Mouse (Mus musculus) spleen, adult 18-20 months (tissue): ENCODE results near the gene Wrap73.
A peak's percentile ranks its signal among the peaks of the same experiment; 100 is the strongest.

Source experiments
- DNase-seq, 2 experiments: peaks; one replicate each; pipeline ENCODE4 v3.0.0; 2022; ENCODE audit warnings: mixed read lengths in 2 of 2

Wrap73 gene

DNA sequence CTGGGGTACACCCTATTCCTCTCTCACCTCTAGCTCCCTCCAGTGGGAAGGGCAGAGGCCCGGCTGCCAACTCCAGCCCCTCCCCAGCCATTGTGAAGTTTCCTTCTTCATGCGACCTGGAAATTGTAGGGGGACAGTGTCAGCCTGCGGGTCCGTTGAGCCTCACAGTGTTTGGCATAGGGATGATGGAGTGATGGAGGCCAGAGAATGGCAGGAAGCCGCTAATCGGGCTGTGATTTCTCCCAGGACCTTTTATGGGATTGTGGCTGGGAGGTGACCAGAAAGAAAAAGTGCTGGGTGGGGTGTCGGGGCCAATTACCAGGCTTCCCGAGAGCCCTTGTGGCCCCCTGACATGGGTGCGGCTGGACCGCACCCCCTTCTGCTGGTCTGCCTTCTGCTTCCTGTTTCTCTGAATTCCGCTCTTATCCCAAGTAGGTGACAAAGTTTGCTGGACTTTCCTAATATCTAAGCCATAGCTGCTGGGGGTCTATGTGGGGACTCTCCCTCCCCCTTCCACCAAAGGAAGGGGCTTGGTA lies 43.9 kb downstream of the Wrap73 start:
- no peak for DNase-seq

- no peak for DNase-seq
Measured at GRCm38 (mm10) chr4:154188948-154189347, 46.8 kb downstream of the Wrap73 start.

GRCm38 (mm10) chr4:154197961-154198360 lies 55.8 kb downstream of the Wrap73 start:
- DNase-seq: no peak

- no peak for DNase-seq
Measured at GRCm38 (mm10) chr4:154198377-154198961, 56.3 kb downstream of the Wrap73 start.

DNA sequence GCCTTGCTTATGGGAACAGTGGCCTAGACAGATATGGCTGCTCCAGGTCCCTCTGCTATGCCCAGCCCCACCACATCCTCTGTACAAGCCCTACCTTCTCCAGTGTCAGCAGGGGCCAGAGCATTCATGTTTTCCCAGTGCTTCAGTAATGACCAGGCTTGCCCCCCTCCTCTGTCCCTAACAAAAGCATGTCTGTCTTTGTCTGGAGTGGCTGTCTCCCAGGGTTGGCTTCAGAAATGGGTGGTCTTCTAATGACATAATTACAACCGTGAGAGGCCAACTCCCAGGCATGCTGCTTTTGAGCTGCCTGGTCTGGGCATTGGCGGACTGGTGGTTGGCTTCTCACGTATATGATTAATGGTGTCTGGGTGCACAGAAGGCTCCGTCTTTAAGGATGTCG lies 59.3 kb downstream of the Wrap73 start:
- no peak for DNase-seq

DNA sequence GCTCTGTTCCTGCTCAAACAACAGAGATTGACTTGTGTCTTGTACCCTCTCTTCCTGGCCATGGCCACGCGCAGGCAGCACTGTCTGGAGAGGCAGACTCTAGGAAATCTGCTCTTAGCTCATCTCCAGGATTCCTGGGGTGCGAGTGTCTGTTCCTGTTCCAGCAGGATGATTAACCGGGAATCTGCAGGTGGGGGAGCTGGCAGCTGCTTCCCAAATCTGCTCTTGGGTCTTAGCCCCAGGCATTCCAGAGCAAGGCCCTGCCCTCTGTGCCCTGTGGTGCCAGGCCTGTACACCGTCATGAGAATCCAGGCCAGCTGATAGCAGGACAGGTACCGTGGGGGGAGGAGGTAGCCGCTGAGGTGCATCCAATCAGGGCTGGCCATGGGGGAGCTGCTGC lies 62.4 kb downstream of the Wrap73 start:
- DNase-seq: no peak

- DNase-seq: no peak
Measured at GRCm38 (mm10) chr4:154205392-154205791, 63.2 kb downstream of the Wrap73 start.

- DNase-seq: peak in 1 of 2 experiments; percentile 51
Measured at GRCm38 (mm10) chr4:154207261-154207660, 65.1 kb downstream of the Wrap73 start.

GRCm38 (mm10) chr4:154209054-154209453 lies 66.9 kb downstream of the Wrap73 start:
- DNase-seq: no peak

GRCm38 (mm10) chr4:154209825-154210224 lies 67.7 kb downstream of the Wrap73 start:
- no peak for DNase-seq

DNA sequence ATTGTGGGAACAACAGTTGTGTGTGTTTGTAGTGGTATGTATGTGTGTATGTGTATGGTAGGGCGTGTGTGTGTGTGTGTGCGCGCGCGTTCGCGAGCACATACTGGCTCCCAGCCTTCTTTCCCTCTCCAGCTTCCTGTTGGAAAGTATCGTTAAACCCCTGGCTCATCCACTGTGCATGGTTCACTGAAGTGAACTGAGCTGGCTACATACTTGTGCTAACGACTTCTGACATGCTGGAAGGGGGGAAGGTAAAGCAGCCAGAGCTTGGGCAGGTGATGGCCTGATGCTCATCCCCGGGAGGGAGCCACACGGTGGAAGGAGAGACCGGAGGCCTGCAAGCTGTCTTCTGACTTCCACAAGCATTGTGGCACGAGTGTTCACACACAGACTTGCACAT lies 69.3 kb downstream of the Wrap73 start:
- no peak for DNase-seq

GRCm38 (mm10) chr4:154213586-154213985 lies 71.4 kb downstream of the Wrap73 start:
- no peak for DNase-seq

GRCm38 (mm10) chr4:154214075-154214474 lies 71.9 kb downstream of the Wrap73 start:
- DNase-seq: no peak
